In genomic region chr2:10258312-10258711, GRCm38 (mm10) we compare ENCODE assay signal across 23 mouse cellular contexts.
DNase-seq lines count a peak whose midpoint lies in the region; ATAC-seq and TF ChIP-seq lines count a peak whose summit lies in the region.
"Had no signal": no experiment of that assay in that cellular context is flagged by ENCODE, and none has a peak within 500 bp of the region (broad histone marks: within the 10 kb centered on the region; RNA-seq: fewer than 3 reads in every experiment).

No protein-coding gene starts in this region.

- no peak overlapping the region for H3K4me3 ChIP-seq in midbrain, embryonic 11.5 days (ENCODE audit: low read depth, low read length)
- no peak overlapping the region for H3K4me3 ChIP-seq in midbrain, postnatal 0 days (ENCODE audit: low read depth, low read length)
- H3K4me3 ChIP-seq in CH12.LX (replicated peaks in 1 of 3; ENCODE audit: low read depth in 2 of 3, low read length in 2 of 3, poor library complexity in 1 of 3), result no peak overlapping the region
- H3K4me3 ChIP-seq: embryonic facial prominence, embryonic 13.5 days; embryonic facial prominence, embryonic 15.5 days; erythroblast, embryonic 14.5 days; forebrain, embryonic 10.5 days; forebrain, embryonic 12.5 days had no signal

- no peak overlapping the region for H3K9ac ChIP-seq in midbrain, embryonic 11.5 days (ENCODE audit: low read length)
- H3K9ac ChIP-seq in midbrain, postnatal 0 days (replicated peaks; ENCODE audit: low read length, poor library complexity, severe bottlenecking), result no peak overlapping the region
- no peak overlapping the region for H3K9ac ChIP-seq in CH12.LX (ENCODE audit: insufficient read depth, low read depth)
- H3K9ac ChIP-seq: embryonic facial prominence, embryonic 13.5 days; embryonic facial prominence, embryonic 15.5 days; forebrain, embryonic 12.5 days had no signal

- TF ChIP-seq POLR2A in CH12.LX (IDR thresholded peaks at IDR 0.05; ENCODE audit: low read depth, low read length), result no peak

- H3K9me3 ChIP-seq in midbrain, embryonic 11.5 days (ENCODE audit: control insufficient read depth, low read length), result no peaks in the 10 kb centered on the region
- no peaks in the 10 kb centered on the region for H3K9me3 ChIP-seq in midbrain, postnatal 0 days (ENCODE audit: low read length)
- H3K9me3 ChIP-seq in CH12.LX (replicated peaks; ENCODE audit: low read length), result no peaks in the 10 kb centered on the region
- H3K9me3 ChIP-seq: embryonic facial prominence, embryonic 13.5 days; embryonic facial prominence, embryonic 15.5 days; forebrain, embryonic 10.5 days; forebrain, embryonic 12.5 days had no signal

- in situ Hi-C loops in CH12.LX (cut with MboI; ENCODE audit: low pct_ligation_motif_present, low pct_unique_long_range_greater_than_20kb, low sequenced_read_pairs), result no loop called here

- TF ChIP-seq CTCF in midbrain, postnatal 0 days (IDR thresholded peaks at IDR 0.05), result no peak
- TF ChIP-seq CTCF in CH12.LX (conservative IDR thresholded peaks at IDR 0.05 in 1 of 2, IDR thresholded peaks at IDR 0.05 in 1 of 2; ENCODE audit: low read depth in 2 of 2, low read length in 2 of 2), result no peak

- no peak overlapping the region for H3K27ac ChIP-seq in midbrain, embryonic 11.5 days (ENCODE audit: low read depth, low read length)
- H3K27ac ChIP-seq in midbrain, postnatal 0 days (ENCODE audit: low read depth, low read length), result no peak overlapping the region
- no peak overlapping the region for H3K27ac ChIP-seq in CH12.LX (ENCODE audit: insufficient read depth, low read depth)
- H3K27ac ChIP-seq: embryonic facial prominence, embryonic 13.5 days; embryonic facial prominence, embryonic 15.5 days; forebrain, embryonic 10.5 days; forebrain, embryonic 12.5 days had no signal

- dilution Hi-C loops in CH12.LX (cut with MboI; ENCODE audit: extremely low pct_ligation_motif_present, extremely low pct_unique_long_range_greater_than_20kb, low sequenced_read_pairs), result no loop called here

- peaks cover 4% of the 10 kb centered on the region; the same call in 1 of the 2 replicates for H3K4me1 ChIP-seq in midbrain, embryonic 11.5 days (ENCODE audit: control insufficient read depth, insufficient read depth, low read length)
- H3K4me1 ChIP-seq in midbrain, postnatal 0 days (ENCODE audit: insufficient read depth, low read length), result no peaks in the 10 kb centered on the region
- H3K4me1 ChIP-seq in CH12.LX (ENCODE audit: control insufficient read depth in 1 of 2, insufficient read depth in 2 of 2), result peaks cover 5 to 13% of the 10 kb centered on the region in 2 experiments; a peak in 3 of 4 replicates
- H3K4me1 ChIP-seq: embryonic facial prominence, embryonic 13.5 days; embryonic facial prominence, embryonic 15.5 days had no signal

- TF ChIP-seq EP300 in CH12.LX (IDR thresholded peaks at IDR 0.05; ENCODE audit: low read length), result no peak

- ATAC-seq in midbrain, embryonic 11.5 days (ENCODE audit: low FRiP score), result no peak
- no peak for ATAC-seq in midbrain, postnatal 0 days (ENCODE audit: low FRiP score)
- ATAC-seq in granulocyte monocyte progenitor cell, adult 5-6 weeks (replicated peaks; ENCODE audit: poor library complexity, severe bottlenecking), result peak; percentile 55; the same call in 1 of the 2 replicates
- ATAC-seq in activated CD4-positive, CD25-positive, alpha-beta regulatory T cell, adult 4 months, result no peak
- ATAC-seq: CD4-positive, CD25-positive, alpha-beta regulatory T cell, adult 4 months; forebrain, embryonic 14.5 days; forebrain, embryonic 16.5 days had no signal

- no peaks in the 10 kb centered on the region for H3K79me2 ChIP-seq in CH12.LX (replicated peaks; ENCODE audit: control insufficient read depth, extremely low read depth, insufficient read depth, poor library complexity, severe bottlenecking)

- no peaks in the 10 kb centered on the region for H3K36me3 ChIP-seq in midbrain, embryonic 11.5 days (ENCODE audit: control insufficient read depth, insufficient read depth, low read length)
- no peaks in the 10 kb centered on the region for H3K36me3 ChIP-seq in midbrain, postnatal 0 days (ENCODE audit: insufficient read depth, low read length)
- H3K36me3 ChIP-seq in CH12.LX (replicated peaks in 1 of 2; ENCODE audit: control insufficient read depth in 1 of 2, insufficient read depth in 1 of 2, low read length in 1 of 2), result no peaks in the 10 kb centered on the region
- H3K36me3 ChIP-seq: embryonic facial prominence, embryonic 13.5 days; embryonic facial prominence, embryonic 15.5 days; forebrain, embryonic 10.5 days; forebrain, embryonic 12.5 days had no signal

- no peak for TF ChIP-seq RAD21 in CH12.LX (IDR thresholded peaks at IDR 0.05; ENCODE audit: low read depth, low read length)

- peak; percentile 57 for DNase-seq in midbrain, embryonic 11.5 days (ENCODE audit: low spot score, missing footprints)
- DNase-seq in midbrain, postnatal 0 days (ENCODE audit: low spot score), result no peak
- DNase-seq in CH12.LX (ENCODE audit: extremely low read depth), result no peak
- no peak for DNase-seq in retina, postnatal 1 day
- DNase-seq: adrenal gland, adult 8-10 months; adrenal gland, postnatal 36 days; B cell, adult 2 months; cerebellum, adult 11-12 months; cerebellum, adult 2 months; cerebellum, adult 9-10 months; cerebellum, postnatal 10 days; cerebellum, postnatal 25 days; embryo, embryonic 11 days had no signal

- WGBS in midbrain, embryonic 11.5 days, result 73% methylated on average over 5 of the region's 5 CpGs
- 81% methylated on average over 5 of the region's 5 CpGs for WGBS in midbrain, postnatal 0 days

- H3K27me3 ChIP-seq in midbrain, embryonic 11.5 days (ENCODE audit: control insufficient read depth, insufficient read depth, low read length), result no peaks in the 10 kb centered on the region
- H3K27me3 ChIP-seq in midbrain, postnatal 0 days (ENCODE audit: insufficient read depth, low read length), result no peaks in the 10 kb centered on the region
- H3K27me3 ChIP-seq in CH12.LX (replicated peaks), result no peaks in the 10 kb centered on the region
- H3K27me3 ChIP-seq: embryonic facial prominence, embryonic 13.5 days; forebrain, embryonic 12.5 days had no signal

- no peak overlapping the region for H3K4me2 ChIP-seq in midbrain, embryonic 11.5 days
- H3K4me2 ChIP-seq in midbrain, postnatal 0 days (ENCODE audit: low read depth, low read length, poor library complexity, severe bottlenecking), result no peak overlapping the region
- H3K4me2 ChIP-seq in CH12.LX (ENCODE audit: insufficient read depth, low read depth, poor library complexity, severe bottlenecking), result peak overlapping the region; percentile 38; the same call in 1 of the 2 replicates
- H3K4me2 ChIP-seq: embryonic facial prominence, embryonic 13.5 days; embryonic facial prominence, embryonic 15.5 days; forebrain, embryonic 12.5 days had no signal

TF ChIP-seq in CH12.LX, 34 proteins besides CTCF, POLR2A, EP300 and RAD21:
- TF ChIP-seq MAX (IDR thresholded peaks at IDR 0.05; ENCODE audit: low read length) (no peak), BHLHE40 (IDR thresholded peaks at IDR 0.05; ENCODE audit: low read depth, low read length) (peak; percentile 68), MAZ (IDR thresholded peaks at IDR 0.05; ENCODE audit: low read depth, low read length) (no peak), HCFC1 (IDR thresholded peaks at IDR 0.05; ENCODE audit: low read depth, low read length) (no peak), NRF1 (IDR thresholded peaks at IDR 0.05; ENCODE audit: low read depth, low read length) (no peak)
